Mouse (Mus musculus): ENCODE measurements around the gene Rasgrf2.

- TF ChIP-seq CTCF (IDR thresholded peaks at IDR 0.05; ENCODE audit: low read depth) (no peak), EP300 (IDR thresholded peaks at IDR 0.05; ENCODE audit: low read depth) (no peak)
Measured at GRCm38 (mm10) chr13:92119623-92120022, 11.8 kb downstream of the Rasgrf2 start.

Data from liver, postnatal 0 days (tissue).